Mouse (Mus musculus): ENCODE measurements around the gene Dnajb8.

The Dnajb8 gene

GRCm38 (mm10) chr6:88199001-88199717 lies 22.9 kb upstream of the Dnajb8 start:
- DNase-seq (ENCODE audit: low spot score), result no peak

- DNase-seq (ENCODE audit: low spot score), result no peak
Observed at GRCm38 (mm10) chr6:88199718-88200692, 22.1 kb upstream of the Dnajb8 start.

- DNase-seq (ENCODE audit: low spot score), result no peak
Observed at GRCm38 (mm10) chr6:88200693-88201609, 21.1 kb upstream of the Dnajb8 start.

GRCm38 (mm10) chr6:88201926-88202700 lies 20.0 kb upstream of the Dnajb8 start:
- no peak for DNase-seq (ENCODE audit: low spot score)

- no peak for DNase-seq (ENCODE audit: low spot score)
Observed at GRCm38 (mm10) chr6:88202921-88203690, 19.0 kb upstream of the Dnajb8 start.

GRCm38 (mm10) chr6:88203791-88204405 lies 18.2 kb upstream of the Dnajb8 start:
- no peak for DNase-seq (ENCODE audit: low spot score)

- DNase-seq (ENCODE audit: low spot score), result no peak
Observed at GRCm38 (mm10) chr6:88204531-88205385, 17.3 kb upstream of the Dnajb8 start.

GRCm38 (mm10) chr6:88205386-88205700 lies 16.7 kb upstream of the Dnajb8 start:
- no peak for DNase-seq (ENCODE audit: low spot score)

- no peak for DNase-seq (ENCODE audit: low spot score)
Observed at GRCm38 (mm10) chr6:88205937-88206336, 16.1 kb upstream of the Dnajb8 start.

GRCm38 (mm10) chr6:88206566-88206965 lies 15.5 kb upstream of the Dnajb8 start:
- no peak for DNase-seq (ENCODE audit: low spot score)

GRCm38 (mm10) chr6:88207403-88208033 lies 14.6 kb upstream of the Dnajb8 start:
- no peak for DNase-seq (ENCODE audit: low spot score)

- no peak for DNase-seq (ENCODE audit: low spot score)
Observed at GRCm38 (mm10) chr6:88208321-88208720, 13.7 kb upstream of the Dnajb8 start.

GRCm38 (mm10) chr6:88209453-88209852 lies 12.6 kb upstream of the Dnajb8 start:
- no peak for DNase-seq (ENCODE audit: low spot score)

GRCm38 (mm10) chr6:88210182-88210581 lies 11.9 kb upstream of the Dnajb8 start:
- DNase-seq (ENCODE audit: low spot score), result no peak

GRCm38 (mm10) chr6:88215797-88216196 lies 6.3 kb upstream of the Dnajb8 start:
- no peak for DNase-seq (ENCODE audit: low spot score)

- no peak for DNase-seq (ENCODE audit: low spot score)
Observed at GRCm38 (mm10) chr6:88216199-88216598, 5.9 kb upstream of the Dnajb8 start.

GRCm38 (mm10) chr6:88219094-88219493 lies 3.0 kb upstream of the Dnajb8 start:
- no peak for DNase-seq (ENCODE audit: low spot score)

GRCm38 (mm10) chr6:88226570-88226994 lies 4.5 kb downstream of the Dnajb8 start:
- DNase-seq (ENCODE audit: low spot score), result no peak

GRCm38 (mm10) chr6:88227537-88227936 lies 5.5 kb downstream of the Dnajb8 start:
- no peak for DNase-seq (ENCODE audit: low spot score)
